Mouse (Mus musculus): ENCODE data around the gene Dhx40.

Dhx40 gene

DNA sequence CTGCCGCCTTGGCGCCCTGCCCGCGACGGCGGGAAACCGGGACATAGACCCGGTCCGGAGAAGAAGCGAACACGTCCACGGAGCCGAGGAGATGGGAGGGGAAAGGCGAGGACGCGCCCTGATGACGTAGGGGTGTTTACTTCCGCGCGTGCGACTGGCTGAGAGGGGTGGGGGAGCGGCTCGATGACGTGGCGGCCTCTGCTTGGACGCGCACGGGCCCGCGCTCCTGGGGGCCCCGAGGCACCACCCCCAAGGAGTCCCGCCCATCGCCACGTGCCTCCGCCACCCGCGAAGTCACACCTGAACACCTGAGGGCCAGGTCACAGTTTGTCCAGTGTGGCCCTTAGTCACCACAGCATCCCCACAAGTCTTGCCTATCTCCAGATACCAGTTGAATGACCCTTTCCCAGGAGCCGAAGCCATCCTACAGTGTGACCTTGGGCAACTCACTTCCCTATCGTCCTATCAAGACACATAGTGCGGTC, at the start of gene Dhx40:
Dhx40 (minus strand) TSS at position 242 of the 485 bp plus-strand sequence.
- CTCF ChIA-PET = interaction anchor here in 1 of 4 experiments (1.1 kb wide), 1 partner anchor 29 kb away, joined by 3 read pairs; no protein-coding TSS in a partner anchor
- POLR2A ChIA-PET = interaction anchor here in 2 of 4 experiments (0.8 to 2.6 kb wide), 8 partner anchors 11 to 263 kb away, joined by 3 to 13 read pairs (median 4); partner anchors contain the start of genes Cltc (in 1 of the 2), Rps6kb1 (in 1 of the 2) and Tubd1 (in 1 of the 2)

GRCm38 (mm10) chr11:86855639-86856425, 48.3 kb upstream of the Dhx40 start:
- POLR2A ChIA-PET = interaction anchor here in 1 of 4 experiments (3.0 kb wide), 1 partner anchor 20 kb away, joined by 15 read pairs; no protein-coding TSS in a partner anchor
- CTCF ChIA-PET = no interaction called here

DNA sequence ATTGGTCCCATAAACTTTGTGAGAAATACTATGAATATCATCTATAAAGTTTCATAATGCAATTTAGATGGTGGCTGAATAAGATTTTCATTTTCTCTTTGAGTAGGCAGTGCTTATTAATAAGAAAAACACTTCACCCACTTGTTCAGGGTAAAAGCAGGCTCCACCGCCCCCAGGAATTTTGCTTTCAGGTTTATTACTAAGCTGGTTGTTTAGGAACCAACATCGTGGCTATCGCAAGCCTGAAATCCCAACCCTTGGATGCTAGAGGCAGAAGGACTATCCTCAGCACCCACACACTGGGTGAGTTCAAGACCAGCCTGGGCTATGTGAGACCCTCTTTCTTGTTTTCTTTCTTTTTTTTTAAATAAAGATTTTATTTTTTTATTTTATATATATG, 45.5 kb upstream of the Dhx40 start:
- ChIA-PET POLR2A (interaction anchor here in 2 of 4 experiments (1.0 to 3.0 kb wide), 3 partner anchors 9 to 17 kb away, joined by 3 to 15 read pairs (median 3); no protein-coding TSS in a partner anchor), CTCF (interaction anchor here in 1 of 4 experiments (5.4 kb wide), 1 partner anchor 17 kb away, joined by 25 read pairs; no protein-coding TSS in a partner anchor)

DNA sequence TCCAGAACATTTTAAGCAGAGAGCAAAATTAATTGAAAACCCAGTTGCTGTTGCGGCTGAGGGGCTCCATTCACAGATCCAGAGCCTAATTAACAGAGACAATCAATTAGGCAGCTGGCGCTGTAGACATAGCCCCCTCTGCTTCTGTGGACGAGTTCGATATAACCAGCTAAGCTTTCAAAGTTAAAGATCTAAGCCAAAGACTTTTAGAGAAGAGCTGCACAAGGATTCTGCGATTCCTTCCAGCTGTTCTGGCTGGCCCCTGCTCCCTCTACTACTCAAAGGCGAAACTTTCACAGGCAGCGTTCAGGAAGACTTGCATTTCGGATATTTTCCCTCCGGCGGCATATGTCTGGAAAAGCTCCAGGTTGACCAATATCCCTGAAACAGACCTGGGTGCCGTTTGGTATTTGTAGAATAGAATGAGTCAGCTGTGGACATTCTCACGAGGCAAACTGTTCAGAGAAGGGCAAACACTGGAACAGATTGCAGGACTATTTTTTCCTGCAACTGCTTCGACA, 45.0 kb upstream of the Dhx40 start:
- ChIA-PET CTCF (interaction anchor here in 1 of 4 experiments (5.4 kb wide), 1 partner anchor 16 kb away, joined by 25 read pairs; no protein-coding TSS in a partner anchor), POLR2A (interaction anchor here in 2 of 4 experiments (0.5 to 3.0 kb wide), 3 partner anchors 16 to 274 kb away, joined by 3 to 15 read pairs (median 3); no protein-coding TSS in a partner anchor)

DNA sequence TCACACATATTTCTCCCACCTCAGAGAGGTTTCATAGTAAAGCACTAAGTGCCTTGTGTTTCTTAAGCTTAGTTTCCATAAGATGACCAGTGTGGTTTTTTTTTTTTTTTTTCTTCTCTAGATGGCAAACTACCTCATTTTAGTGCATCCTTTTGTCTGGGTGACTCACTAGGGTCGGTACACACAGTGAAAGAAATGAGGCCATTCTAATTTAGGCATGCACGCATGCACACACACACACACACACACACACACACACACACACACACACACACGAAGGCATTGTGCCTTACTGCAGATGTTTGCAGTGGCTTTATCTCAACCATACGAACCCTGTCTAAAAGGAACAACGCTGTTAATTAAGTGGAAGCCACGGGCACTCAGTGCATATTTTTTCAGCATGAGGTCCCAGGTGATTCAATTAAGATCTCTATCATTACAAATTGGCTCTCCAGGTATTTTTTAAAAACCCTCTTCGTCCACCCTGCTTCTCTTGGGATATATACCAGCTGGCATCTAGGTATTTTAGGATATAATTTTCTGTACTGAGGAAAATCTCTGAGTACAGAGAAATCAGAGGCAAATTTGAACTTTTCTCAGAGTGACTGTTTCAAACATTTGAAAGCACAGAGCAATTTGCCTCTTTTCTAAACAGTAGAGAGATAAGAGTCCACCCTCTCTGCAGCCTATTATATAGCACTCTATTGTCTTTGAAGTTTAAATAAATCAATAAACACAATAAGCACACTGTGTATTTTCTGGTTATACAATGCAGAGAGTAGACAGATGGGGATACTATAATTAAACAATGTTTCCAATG, 44.4 kb upstream of the Dhx40 start:
- POLR2A ChIA-PET = interaction anchor here in 2 of 4 experiments (0.5 to 1.9 kb wide), 6 partner anchors 15 to 1479 kb away, joined by 3 to 10 read pairs (median 3); no protein-coding TSS in a partner anchor

GRCm38 (mm10) chr11:86851234-86851671, 43.7 kb upstream of the Dhx40 start:
- POLR2A ChIA-PET = interaction anchor here in 1 of 4 experiments (0.7 to 1.9 kb wide), 5 partner anchors 15 to 1478 kb away, joined by 3 to 10 read pairs (median 3); no protein-coding TSS in a partner anchor

More for the DNA sequence above, 44.4 kb upstream of the Dhx40 start:
- CTCF ChIA-PET = interaction anchor here in 1 of 4 experiments (5.4 kb wide), 1 partner anchor 16 kb away, joined by 25 read pairs; no protein-coding TSS in a partner anchor

GRCm38 (mm10) chr11:86843831-86844230, 36.3 kb upstream of the Dhx40 start:
- POLR2A ChIA-PET = interaction anchor here in 2 of 4 experiments (1.0 to 1.2 kb wide), 2 partner anchors 8 to 10 kb away, joined by 3 to 6 read pairs; no protein-coding TSS in a partner anchor
- CTCF ChIA-PET = interaction anchor here in 1 of 4 experiments (0.9 to 1.8 kb wide), 2 partner anchors 31 to 506 kb away, joined by 3 to 5 read pairs; no protein-coding TSS in a partner anchor

More at GRCm38 (mm10) chr11:86851234-86851671, 43.7 kb upstream of the Dhx40 start:
- CTCF ChIA-PET = interaction anchor here in 1 of 4 experiments (5.4 kb wide), 1 partner anchor 15 kb away, joined by 25 read pairs; no protein-coding TSS in a partner anchor

GRCm38 (mm10) chr11:86841261-86841660, 33.7 kb upstream of the Dhx40 start:
- CTCF ChIA-PET = no interaction called here
- POLR2A ChIA-PET = interaction anchor here in 1 of 4 experiments (0.9 kb wide), 1 partner anchor 50 kb away, joined by 3 read pairs; no protein-coding TSS in a partner anchor

- CTCF ChIA-PET = no interaction called here
- POLR2A ChIA-PET = interaction anchor here in 1 of 4 experiments (0.7 to 0.9 kb wide), 2 partner anchors 21 to 49 kb away, joined by 3 read pairs; no protein-coding TSS in a partner anchor
Measured at GRCm38 (mm10) chr11:86840511-86841154, 33.1 kb upstream of the Dhx40 start.

- ChIA-PET CTCF (no interaction called here), POLR2A (interaction anchor here in 2 of 4 experiments (0.6 to 1.1 kb wide), 3 partner anchors 18 to 99 kb away, joined by 3 read pairs; no protein-coding TSS in a partner anchor)
Measured at GRCm38 (mm10) chr11:86839716-86840447, 32.3 kb upstream of the Dhx40 start.

DNA sequence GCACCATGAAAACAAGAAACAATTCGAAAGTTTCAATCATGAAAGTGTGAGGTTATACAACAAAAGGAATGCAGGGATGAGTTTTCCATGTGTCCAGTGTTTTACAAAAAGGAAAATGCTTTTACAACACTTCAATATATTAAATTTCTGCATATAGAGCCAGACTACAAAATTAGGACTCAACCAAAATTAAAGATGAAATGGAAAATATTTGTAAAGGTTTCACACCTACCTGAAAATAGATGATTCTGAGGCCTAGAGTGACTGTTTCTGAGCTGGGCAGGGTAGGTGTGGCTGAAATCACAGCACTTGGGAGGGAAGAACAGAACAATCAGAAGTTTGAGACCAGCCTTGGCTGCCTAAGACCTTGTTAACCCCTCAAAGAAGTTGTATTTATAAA, 31.2 kb upstream of the Dhx40 start:
- CTCF ChIA-PET = no interaction called here
- POLR2A ChIA-PET = interaction anchor here in 1 of 4 experiments (1.1 kb wide), 1 partner anchor 19 kb away, joined by 3 read pairs; no protein-coding TSS in a partner anchor

- ChIA-PET POLR2A (interaction anchor here in 3 of 4 experiments (0.7 to 3.7 kb wide), 36 partner anchors 14 to 292 kb away, joined by 3 to 37 read pairs (median 4); partner anchors contain the start of genes Cltc (in 3 of the 3), Rps6kb1 (in 2 of the 3), Tubd1 (in 2 of the 3) and Dhx40 (in 1 of the 3)), CTCF (interaction anchor here (0.5 to 3.3 kb wide), 44 partner anchors 8 to 1317 kb away, joined by 3 to 25 read pairs (median 3); partner anchors contain the start of gene Rps6kb1 (in 1 of the 4))
Measured at GRCm38 (mm10) chr11:86836366-86836765, 28.8 kb upstream of the Dhx40 start.

GRCm38 (mm10) chr11:86834628-86835338, 27.2 kb upstream of the Dhx40 start:
- ChIA-PET CTCF (interaction anchor here in 2 of 4 experiments (0.5 to 3.3 kb wide), 3 partner anchors 18 to 161 kb away, joined by 3 to 25 read pairs (median 4); no protein-coding TSS in a partner anchor), POLR2A (interaction anchor here (0.5 to 3.7 kb wide), 32 partner anchors 8 to 332 kb away, joined by 3 to 37 read pairs (median 4); partner anchors contain the start of genes Cltc (in 2 of the 4), Ptrh2 (in 2 of the 4), Rps6kb1 (in 2 of the 4) and Tubd1 (in 2 of the 4))

DNA sequence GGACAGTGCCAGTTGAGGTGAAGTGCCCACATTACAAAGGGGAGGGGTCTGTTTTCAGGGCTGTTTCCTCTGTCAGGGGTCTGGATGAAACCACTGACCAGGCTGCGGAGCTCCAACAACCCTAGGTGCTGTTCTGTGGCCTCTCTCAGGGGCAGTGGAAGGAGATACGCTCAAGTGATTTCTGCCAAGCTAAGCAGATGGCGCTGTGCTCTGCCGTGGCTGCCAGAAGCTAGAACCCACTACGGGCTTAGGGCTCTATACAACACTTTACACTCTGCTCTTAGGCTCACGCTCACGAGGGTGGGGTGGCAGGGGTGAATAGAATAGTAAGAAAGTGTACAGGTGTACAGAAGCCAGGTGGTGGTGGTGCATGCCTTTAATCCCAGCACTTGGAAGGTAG, 26.5 kb upstream of the Dhx40 start:
- ChIA-PET POLR2A (interaction anchor here in 1 of 4 experiments (1.3 to 3.7 kb wide), 4 partner anchors 11 to 77 kb away, joined by 4 to 19 read pairs (median 8); no protein-coding TSS in a partner anchor), CTCF (interaction anchor here in 1 of 4 experiments (0.6 kb wide), 1 partner anchor 60 kb away, joined by 4 read pairs; no protein-coding TSS in a partner anchor)

DNA sequence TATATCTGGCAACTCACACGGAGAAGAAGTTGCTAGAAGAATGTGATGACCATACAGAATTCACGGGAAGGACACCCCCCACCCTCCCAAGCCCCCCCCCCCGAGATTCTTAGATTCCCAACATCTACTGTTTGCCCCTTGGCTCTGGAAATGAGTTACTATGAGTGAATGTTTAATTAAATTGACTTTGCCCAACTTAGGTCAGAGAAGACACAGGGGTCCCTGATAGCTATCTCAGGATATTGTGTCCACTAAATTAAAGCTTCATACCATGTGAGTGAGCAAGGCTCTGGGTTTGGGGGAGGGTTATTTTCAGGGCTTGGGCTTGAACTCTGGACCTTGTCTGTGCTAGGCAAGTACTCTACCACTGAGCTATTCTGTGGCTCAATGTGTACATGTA, 25.6 kb upstream of the Dhx40 start:
- CTCF ChIA-PET = no interaction called here
- POLR2A ChIA-PET = interaction anchor here in 3 of 4 experiments (0.7 to 1.6 kb wide), 7 partner anchors 10 to 276 kb away, joined by 3 to 5 read pairs (median 3); partner anchors contain the start of genes Dhx40 (in 1 of the 3), Prr11 (in 1 of the 3) and Ska2 (in 1 of the 3)
